In the genomic region with DNA sequence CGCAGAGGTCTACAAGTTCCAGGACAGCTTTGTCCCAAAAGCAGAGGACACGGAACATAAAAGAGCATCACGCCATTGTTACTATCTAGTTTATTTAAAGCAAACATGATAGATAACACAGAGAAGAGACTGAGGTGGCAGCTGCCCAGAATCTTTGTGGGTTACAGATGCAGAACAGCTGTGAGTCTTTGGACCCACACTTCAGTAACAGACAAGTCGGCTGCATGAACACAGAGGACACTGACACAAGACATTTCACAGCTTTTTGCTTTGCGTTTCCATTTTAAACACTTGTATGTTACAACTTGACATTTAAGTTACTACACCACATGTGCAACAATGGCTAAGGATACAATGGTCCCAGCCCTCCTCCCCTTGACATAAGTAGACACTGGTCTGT, we compare ENCODE assay signal across 30 mouse cellular contexts. TPM values are rescaled to one million over a fixed set of nuclear protein-coding genes. Genes with fewer than 3 reads are reported as not detected.
A peak's percentile ranks its signal among the peaks of the same experiment; 100 is the strongest.
DNase-seq lines count a peak whose midpoint lies in the region; ATAC-seq and TF ChIP-seq lines count a peak whose summit lies in the region.
"Had no signal": no experiment of that assay in that cellular context is flagged by ENCODE, and none has a peak within 500 bp of the region (broad histone marks: within the 10 kb centered on the region; RNA-seq: fewer than 3 reads in every experiment).

No protein-coding gene starts in this region.

- no peaks in the 10 kb centered on the region for H3K9me3 ChIP-seq in lung, embryonic 14.5 days (ENCODE audit: low read depth, low read length)
- no peaks in the 10 kb centered on the region for H3K9me3 ChIP-seq in lung, postnatal 0 days (ENCODE audit: low read length)
- H3K9me3 ChIP-seq: embryonic facial prominence, embryonic 13.5 days; embryonic facial prominence, embryonic 15.5 days; forebrain, embryonic 10.5 days; forebrain, embryonic 12.5 days; G1E had no signal

- H3K4me1 ChIP-seq in lung, embryonic 14.5 days (ENCODE audit: insufficient read depth): no peaks in the 10 kb centered on the region; the same call in 1 of the 2 replicates
- H3K4me1 ChIP-seq in lung, adult 2 months (ENCODE audit: control insufficient read depth, insufficient read depth, low read length): no peaks in the 10 kb centered on the region; the same call in 1 of the 2 replicates
- peaks cover 1% of the 10 kb centered on the region for H3K4me1 ChIP-seq in lung, postnatal 0 days (ENCODE audit: insufficient read depth, low read depth, low read length)

- no peak for TF ChIP-seq CTCF in lung, embryonic 14.5 days (IDR thresholded peaks at IDR 0.05; ENCODE audit: low read depth)
- no peak for TF ChIP-seq CTCF in lung, adult 2 months (IDR thresholded peaks at IDR 0.05; ENCODE audit: insufficient read depth, low read length)
- no peak for TF ChIP-seq CTCF in lung, postnatal 0 days (IDR thresholded peaks at IDR 0.05)

- peak; percentile 58 for DNase-seq in lung, embryonic 14.5 days
- no peak for DNase-seq in lung, adult 2 months
- peak; percentile 82 for DNase-seq in lung, postnatal 0 days (ENCODE audit: low spot score)
- peak; percentile 12 for DNase-seq in lung, postnatal 14 days
- DNase-seq in lung, postnatal 4 days: peak; percentile 12 to 48
- DNase-seq in c-Kit-positive CD71-positive TER-119-positive erythroid progenitor cells, embryonic 14.5 days (ENCODE audit: low spot score): no peak
- DNase-seq in left cerebral cortex, adult 8-10 months (ENCODE audit: low spot score in 2 of 2): no peak
- DNase-seq: adrenal gland, adult 8-10 months; adrenal gland, postnatal 14 days; adrenal gland, postnatal 36 days; B cell, adult 2 months; cerebellum, adult 11 months; cerebellum, adult 18-20 months; cerebellum, adult 8-10 months; cerebellum, adult 9-11 months; cerebellum, postnatal 14 days; cerebellum, postnatal 36 days; embryo, embryonic 11 days had no signal

- ATAC-seq in lung, embryonic 14.5 days (ENCODE audit: insufficient read depth): no peak
- peak; percentile 32; the same call in 1 of the 2 replicates for ATAC-seq in lung, postnatal 0 days
- ATAC-seq: activated CD4-positive, CD25-positive, alpha-beta regulatory T cell, adult 4 months; CD4-positive, CD25-positive, alpha-beta regulatory T cell, adult 4 months; forebrain, embryonic 14.5 days; Patski had no signal

- H3K27ac ChIP-seq in lung, embryonic 14.5 days (ENCODE audit: low read depth): no peak overlapping the region
- H3K27ac ChIP-seq in lung, postnatal 0 days (ENCODE audit: low read length): no peak overlapping the region
- H3K27ac ChIP-seq: embryonic facial prominence, embryonic 13.5 days; embryonic facial prominence, embryonic 15.5 days; forebrain, embryonic 10.5 days; forebrain, embryonic 12.5 days had no signal

- H3K9ac ChIP-seq in lung, embryonic 14.5 days: no peak overlapping the region
- H3K9ac ChIP-seq in lung, postnatal 0 days (replicated peaks; ENCODE audit: low read depth): no peak overlapping the region
- H3K9ac ChIP-seq: embryonic facial prominence, embryonic 13.5 days; embryonic facial prominence, embryonic 15.5 days; forebrain, embryonic 12.5 days had no signal

- TF ChIP-seq EP300 in lung, postnatal 0 days (IDR thresholded peaks at IDR 0.05): no peak

- no peak overlapping the region for H3K4me2 ChIP-seq in lung, embryonic 14.5 days
- H3K4me2 ChIP-seq in lung, postnatal 0 days (replicated peaks; ENCODE audit: low read depth, low read length): no peak overlapping the region
- H3K4me2 ChIP-seq: embryonic facial prominence, embryonic 13.5 days; embryonic facial prominence, embryonic 15.5 days; forebrain, embryonic 12.5 days had no signal

- no peaks in the 10 kb centered on the region for H3K27me3 ChIP-seq in lung, embryonic 14.5 days (ENCODE audit: insufficient read depth, low read length)
- no peaks in the 10 kb centered on the region for H3K27me3 ChIP-seq in lung, postnatal 0 days (replicated peaks; ENCODE audit: insufficient read depth, low read length)
- H3K27me3 ChIP-seq: CH12.LX; embryonic facial prominence, embryonic 13.5 days; embryonic facial prominence, embryonic 15.5 days; forebrain, embryonic 12.5 days; Patski had no signal

- TF ChIP-seq POLR2A in lung, adult 2 months (IDR thresholded peaks at IDR 0.05; ENCODE audit: borderline replicate concordance, extremely low read depth, low read depth, low read length): no peak

- 56% methylated on average over 5 of the region's 5 CpGs for WGBS in lung, embryonic 14.5 days
- 77% methylated on average over 5 of the region's 5 CpGs for WGBS in lung, adult 2 months
- 66% methylated on average over 5 of the region's 5 CpGs for WGBS in lung, postnatal 0 days

- peaks cover 52% of the 10 kb centered on the region for H3K36me3 ChIP-seq in lung, embryonic 14.5 days (ENCODE audit: insufficient read depth)
- H3K36me3 ChIP-seq in lung, postnatal 0 days (ENCODE audit: insufficient read depth, low read length): peaks cover 12% of the 10 kb centered on the region; the same call in 1 of the 2 replicates

- H3K4me3 ChIP-seq in lung, embryonic 14.5 days (ENCODE audit: low read depth, low read length): no peak overlapping the region
- H3K4me3 ChIP-seq in lung, adult 2 months (replicated peaks; ENCODE audit: extremely low read depth, low read depth, low read length): no peak overlapping the region
- no peak overlapping the region for H3K4me3 ChIP-seq in lung, postnatal 0 days (ENCODE audit: low read depth, low read length)
- H3K4me3 ChIP-seq: embryonic facial prominence, embryonic 13.5 days; embryonic facial prominence, embryonic 15.5 days; erythroblast, embryonic 14.5 days; forebrain, embryonic 10.5 days; forebrain, embryonic 12.5 days had no signal

RNA-seq across cellular contexts. Expression of gene Klhl11, which starts 3.7 kb away (rescaled TPM):
- polyA plus RNA-seq in lung, embryonic 14.5 days (2014; fragmentation: Nextera tagmentation; extraction: Ambion mirVana): 10.9 and 12.3 TPM in 2 replicates
- polyA plus RNA-seq in lung, adult 2 months (2012; rRNA removed): 5.1 and 6.2 TPM in 2 replicates
- 3.6 and 4.1 TPM in 2 replicates for polyA plus RNA-seq in lung, postnatal 0 days (2015; fragmentation: Nextera tagmentation; extraction: Ambion mirVana)
- 10 to 100 TPM; 94.8 to 99.9 (median 97.3) TPM for total RNA-seq in left cerebral cortex, adult 8-10 months (2022)

RNA-seq across cellular contexts. Expression of gene Klhl10, which starts 34.6 kb away (rescaled TPM):
- 0.24 and 0.58 TPM in 2 replicates for polyA plus RNA-seq in lung, embryonic 14.5 days (2014; fragmentation: Nextera tagmentation; extraction: Ambion mirVana)
- 0.22 and 0.49 TPM in 2 replicates for polyA plus RNA-seq in lung, adult 2 months (2012; rRNA removed)
- polyA plus RNA-seq in lung, postnatal 0 days (2015; fragmentation: Nextera tagmentation; extraction: Ambion mirVana): 0.38 and 0.43 TPM in 2 replicates
- 1 to 10 TPM in 2 of 4 experiments, under 1 TPM in 2; 0.84 to 1.4 (median 1.0) TPM for total RNA-seq in left cerebral cortex, adult 8-10 months (2022)
- total RNA-seq: common myeloid progenitor, adult 5-6 weeks had no signal
- polyA plus RNA-seq: activated CD4-positive, CD25-positive, alpha-beta regulatory T cell, adult 4 months; erythroblast, embryonic 14.5 days; G1E had no signal

RNA-seq across cellular contexts. Expression of gene Nt5c3b, which starts 34.7 kb away (rescaled TPM):
- polyA plus RNA-seq in lung, embryonic 14.5 days (2014; fragmentation: Nextera tagmentation; extraction: Ambion mirVana): 127 and 136 TPM in 2 replicates
- polyA plus RNA-seq in lung, adult 2 months (2012; rRNA removed): 21.7 and 31.5 TPM in 2 replicates
- 56.3 and 57.6 TPM in 2 replicates for polyA plus RNA-seq in lung, postnatal 0 days (2015; fragmentation: Nextera tagmentation; extraction: Ambion mirVana)
- total RNA-seq in left cerebral cortex, adult 8-10 months (2022): 10 to 100 TPM; 46.9 to 52.6 (median 50.0) TPM

RNA-seq across cellular contexts. Expression of gene Acly, which starts 51.5 kb away (rescaled TPM):
- 140 and 146 TPM in 2 replicates for polyA plus RNA-seq in lung, embryonic 14.5 days (2014; fragmentation: Nextera tagmentation; extraction: Ambion mirVana)
- 166 and 217 TPM in 2 replicates for polyA plus RNA-seq in lung, adult 2 months (2012; rRNA removed)
- polyA plus RNA-seq in lung, postnatal 0 days (2015; fragmentation: Nextera tagmentation; extraction: Ambion mirVana): 85.7 and 92.9 TPM in 2 replicates
- 100 to 1,000 TPM; 150 to 164 (median 156) TPM for total RNA-seq in left cerebral cortex, adult 8-10 months (2022)

Comparison
In these comparisons a context has a peak if more than half of its experiments do, and no peak if none do; other contexts are left out.
1. DNase-seq: peak in lung, embryonic 14.5 days (single experiment), lung, postnatal 0 days (single experiment), lung, postnatal 14 days (single experiment) and lung, postnatal 4 days (2 of 2); none in lung, adult 2 months (single experiment), c-Kit-positive CD71-positive TER-119-positive erythroid progenitor cells, embryonic 14.5 days (single experiment) and left cerebral cortex, adult 8-10 months (0 of 2).